In genomic region chr7:29518054-29518420, GRCm38 (mm10) we compare ENCODE assay signal across 8 mouse cellular contexts. TPM values are rescaled to one million over a fixed set of nuclear protein-coding genes. Genes with fewer than 3 reads are reported as not detected.
DNase-seq lines count a peak whose midpoint lies in the region; ATAC-seq and TF ChIP-seq lines count a peak whose summit lies in the region.

No protein-coding gene starts in this region.

- peak overlapping the region; percentile 91 for H3K4me2 ChIP-seq in limb, embryonic 15.5 days

- no peak for ATAC-seq in erythroblast, adult 5-6 weeks (replicated peaks; ENCODE audit: low FRiP score, poor library complexity, severe bottlenecking)
- ATAC-seq in limb, embryonic 15.5 days (ENCODE audit: insufficient number of reproducible peaks, low FRiP score, low TSS enrichment, low read depth) = peak; percentile 1; the same call in 1 of the 2 replicates
- ATAC-seq in monocyte, adult 5-6 weeks (replicated peaks; ENCODE audit: insufficient number of reproducible peaks, low FRiP score, low TSS enrichment, poor library complexity, severe bottlenecking) = no peak
- no peak for ATAC-seq in inflammation-experienced regulatory T-cells, adult 6 months

- H3K4me3 ChIP-seq in erythroblast, embryonic 14.5 days (replicated peaks) = peak overlapping the region; percentile 93
- peak overlapping the region; percentile 97 for H3K4me3 ChIP-seq in testis, adult 2 months (ENCODE audit: control insufficient read depth, low read depth, low read length)
- peak overlapping the region; percentile 97 for H3K4me3 ChIP-seq in limb, embryonic 15.5 days

- TF ChIP-seq CTCF in testis, adult 2 months (IDR thresholded peaks at IDR 0.05; ENCODE audit: control insufficient read depth, insufficient read depth, insufficient replicate concordance, low read depth, low read length) = 0 out of 2 replicates have a peak, but pooled peaks have one; percentile 1

- peaks cover 31% of the 10 kb centered on the region for H3K4me1 ChIP-seq in erythroblast, embryonic 14.5 days (ENCODE audit: control insufficient read depth)
- peaks cover 2% of the 10 kb centered on the region for H3K4me1 ChIP-seq in testis, adult 2 months (ENCODE audit: control insufficient read depth, insufficient read depth, low read length)
- H3K4me1 ChIP-seq in limb, embryonic 15.5 days = peaks cover 39% of the 10 kb centered on the region

- H3K36me3 ChIP-seq in erythroblast, embryonic 14.5 days (ENCODE audit: control insufficient read depth) = no peaks in the 10 kb centered on the region
- no peaks in the 10 kb centered on the region for H3K36me3 ChIP-seq in testis, adult 2 months (ENCODE audit: control insufficient read depth, insufficient read depth, low read length)
- H3K36me3 ChIP-seq in limb, embryonic 15.5 days = no peaks in the 10 kb centered on the region

- no peaks in the 10 kb centered on the region for H3K9me3 ChIP-seq in erythroblast, embryonic 14.5 days (ENCODE audit: control insufficient read depth, low read length)
- no peaks in the 10 kb centered on the region for H3K9me3 ChIP-seq in limb, embryonic 15.5 days

- no peak for DNase-seq in testis, postnatal 14 days (ENCODE audit: low spot score)
- no peak for DNase-seq in yolk sac, embryonic 10.5 days (ENCODE audit: low spot score)

- no peak for TF ChIP-seq POLR2A in testis, adult 2 months (IDR thresholded peaks at IDR 0.05; ENCODE audit: control insufficient read depth, low read depth, low read length)

- H3K9ac ChIP-seq in limb, embryonic 15.5 days = peak overlapping the region; percentile 91

- peak overlapping the region; percentile 80 for H3K27ac ChIP-seq in testis, adult 2 months (ENCODE audit: control insufficient read depth, insufficient read depth, low read depth, low read length)
- H3K27ac ChIP-seq in limb, embryonic 15.5 days = peak overlapping the region; percentile 90

- under 1% methylated on average over 28 of the region's 28 CpGs for WGBS in limb, embryonic 15.5 days

- no peaks in the 10 kb centered on the region for H3K27me3 ChIP-seq in erythroblast, embryonic 14.5 days (ENCODE audit: control insufficient read depth)
- no peaks in the 10 kb centered on the region for H3K27me3 ChIP-seq in testis, adult 2 months (ENCODE audit: control insufficient read depth, insufficient read depth, low read length)
- no peaks in the 10 kb centered on the region for H3K27me3 ChIP-seq in limb, embryonic 15.5 days

RNA-seq across cellular contexts. Expression of gene Sipa1l3, which starts 0.4 kb away (rescaled TPM):
- 2.0 and 2.2 TPM in 2 replicates for polyA plus RNA-seq in erythroblast, embryonic 14.5 days (2012)
- total RNA-seq in erythroblast, adult 5-6 weeks (2015; ENCODE audit: low replicate concordance) = 2.9 and 5.4 TPM in 2 replicates
- 1.1 and 5.2 TPM in 2 replicates for total RNA-seq in erythroblast, adult 5-6 weeks (2017; ENCODE audit: low replicate concordance)
- 68.0 and 71.5 TPM in 2 replicates for polyA plus RNA-seq in testis, adult 2 months (2012; rRNA removed)
- 19.1 and 20.5 TPM in 2 replicates for polyA plus RNA-seq in limb, embryonic 15.5 days (2015; fragmentation: Nextera tagmentation; extraction: Ambion mirVana)
- total RNA-seq in monocyte, adult 5-6 weeks (2017) = 12.2 to 30.0 TPM (median 15.8 TPM) in 3 replicates
- polyA plus RNA-seq in inflammation-experienced regulatory T-cells, adult 6 months (2017; shearing (Covaris generic)) = 1 to 10 TPM; 2.5 to 4.9 (median 4.1) TPM
